Mouse (Mus musculus): ENCODE data around the gene Tubg2.

- TF ChIP-seq CTCF (IDR thresholded peaks at IDR 0.05; ENCODE audit: low read depth) (peak; percentile 38; the same call in 1 of the 2 replicates), EP300 (optimal IDR thresholded peaks at IDR 0.05) (no peak)
Observed at GRCm38 (mm10) chr11:101170811-101171610, 15.3 kb downstream of the Tubg2 start, which contains the start of gene Plekhh3.

All from stomach, postnatal 0 days (tissue).